Mouse (Mus musculus) v-Abl transformed pro-B cells (cell line): ENCODE results near the gene Tut1.
"Not testable (repeated sequence)": the region's sequence is repeated elsewhere in the genome, so short reads cannot be mapped to it uniquely, and the experiment has no call there.

Source experiments
- in situ Hi-C, 2 experiments: fragments of 400-800 bp; cut with MboI; formaldehyde crosslinking; loops; one replicate each; pipeline ENCODE4 v1.15.1; 2025; ENCODE audit not compliant: unreplicated experiment in 2 of 2

Gene Tut1

DNA sequence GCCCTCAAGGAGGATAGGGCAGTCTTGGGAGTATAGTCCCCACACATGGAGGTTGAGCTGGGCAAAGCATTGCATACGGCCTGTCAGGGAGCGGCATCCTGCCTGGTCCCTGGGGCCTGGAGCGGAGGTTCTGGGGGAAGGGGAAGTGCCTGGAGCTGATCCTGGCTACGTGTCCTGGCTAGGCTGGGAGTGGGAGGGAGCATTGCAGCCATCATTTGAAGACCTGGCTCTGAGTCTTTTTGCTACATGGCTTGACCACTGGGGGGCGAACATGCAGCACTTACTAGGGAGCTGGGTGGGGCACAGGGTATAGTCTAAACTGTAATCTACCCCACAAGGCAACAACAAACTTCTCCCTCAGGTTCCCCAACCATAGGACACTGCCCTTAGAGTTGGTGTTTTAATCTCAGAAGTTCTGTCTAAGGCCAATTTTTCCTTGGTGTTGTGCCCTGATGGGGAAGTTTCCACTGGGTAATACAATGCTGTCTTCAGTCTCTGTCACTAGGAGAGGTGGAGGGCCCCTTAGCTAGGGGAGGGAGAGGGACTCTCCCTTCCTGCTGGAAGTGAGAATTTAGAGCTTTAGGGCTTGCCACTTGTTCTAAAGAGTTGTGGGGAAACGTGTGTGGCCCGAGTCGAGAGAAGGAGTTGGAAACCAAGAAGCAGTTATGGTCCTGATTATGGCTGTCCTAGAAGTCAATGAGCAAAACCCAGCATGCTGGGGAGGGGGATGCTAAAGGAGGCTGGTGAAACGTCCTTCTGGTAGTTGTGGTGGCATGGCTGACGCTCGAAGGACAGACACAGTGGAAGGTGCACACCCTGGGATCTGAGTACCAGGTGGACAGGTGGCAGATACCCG is 39.4 kb downstream of the Tut1 start:
- in situ Hi-C loops, result loop anchor here (5.0 to 25.0 kb wide), 2 partner anchors 84 to 431 kb away; no protein-coding TSS in a partner anchor

DNA sequence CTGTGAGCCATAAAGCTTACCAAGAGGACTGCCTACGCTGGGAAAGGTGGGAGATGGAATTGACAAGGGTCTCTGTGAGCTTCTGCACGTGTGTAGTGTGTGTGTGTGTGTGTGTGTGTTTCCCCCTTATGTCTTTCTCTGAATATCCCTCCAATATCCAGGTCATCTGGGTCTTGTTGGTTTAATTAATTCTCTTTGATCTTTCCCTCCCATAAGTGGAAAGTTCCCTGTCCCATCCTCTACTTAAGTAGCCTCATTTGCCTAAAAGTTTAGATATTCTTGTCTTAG is 39.9 kb downstream of the Tut1 start:
- in situ Hi-C loops, result loop anchor here (5.0 to 25.0 kb wide), 2 partner anchors 84 to 431 kb away; no protein-coding TSS in a partner anchor

DNA sequence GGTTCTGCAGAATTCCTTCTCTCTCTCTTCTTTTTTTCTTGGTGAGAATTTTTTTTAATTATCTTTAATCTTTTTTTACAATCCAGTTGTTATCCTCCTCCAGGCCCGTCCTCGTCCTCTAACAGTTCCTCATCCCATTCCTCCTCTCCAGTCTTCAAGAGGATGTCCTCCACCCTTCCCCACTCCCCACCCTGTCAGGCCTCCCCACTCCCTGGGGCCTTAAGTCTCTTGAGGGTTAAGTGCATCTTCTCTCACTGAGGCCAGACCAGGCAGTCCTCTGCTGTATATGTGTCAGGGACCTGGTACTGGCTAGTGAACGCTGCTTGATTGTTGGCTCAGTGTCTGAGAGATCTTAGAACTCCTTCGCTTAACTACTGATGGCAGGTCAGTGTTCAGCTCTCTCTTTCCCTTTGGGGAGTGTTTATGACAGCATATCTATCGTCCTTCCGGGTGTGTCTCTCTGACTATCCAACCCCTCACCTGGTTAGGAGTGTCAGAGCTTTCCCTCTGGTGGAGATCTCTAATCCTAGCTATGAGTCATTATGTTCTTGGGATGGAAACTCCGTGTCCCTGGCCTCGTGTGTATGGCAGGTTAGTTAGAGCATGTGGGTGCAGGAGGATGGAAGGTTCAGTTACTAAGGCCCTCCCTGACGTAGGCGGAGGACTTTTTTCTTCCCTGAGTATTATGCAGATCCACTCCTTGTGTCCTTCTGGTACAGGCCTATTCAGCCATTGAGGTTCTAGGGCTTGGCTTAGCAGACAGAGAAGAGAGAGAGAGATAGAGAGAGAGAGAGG is 41.4 kb downstream of the Tut1 start:
- in situ Hi-C loops, result loop anchor here (5.0 to 25.0 kb wide), 2 partner anchors 82 to 433 kb away; no protein-coding TSS in a partner anchor

DNA sequence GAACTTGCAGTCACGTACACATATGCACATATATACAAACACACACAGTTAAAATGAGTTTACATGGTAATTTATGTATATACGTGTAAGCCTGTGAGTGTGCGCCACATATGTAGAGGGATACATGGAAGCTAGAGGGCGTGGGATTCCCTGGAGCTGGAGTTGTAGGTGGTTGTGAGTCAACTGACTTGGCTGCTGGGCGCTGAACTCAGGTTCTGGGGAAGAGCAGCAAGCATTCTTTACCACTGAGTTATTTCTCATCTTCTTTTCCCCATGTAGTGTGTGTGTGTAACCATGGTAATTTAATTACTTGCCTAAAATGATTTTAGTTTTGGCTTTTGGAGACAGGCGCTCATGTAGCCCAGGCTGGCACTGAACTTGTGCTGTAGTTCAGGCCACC is 43.0 kb downstream of the Tut1 start:
- in situ Hi-C loops, result loop anchor here in 1 of 2 experiments (25.0 kb wide), 1 partner anchor 434 kb away; no protein-coding TSS in a partner anchor

DNA sequence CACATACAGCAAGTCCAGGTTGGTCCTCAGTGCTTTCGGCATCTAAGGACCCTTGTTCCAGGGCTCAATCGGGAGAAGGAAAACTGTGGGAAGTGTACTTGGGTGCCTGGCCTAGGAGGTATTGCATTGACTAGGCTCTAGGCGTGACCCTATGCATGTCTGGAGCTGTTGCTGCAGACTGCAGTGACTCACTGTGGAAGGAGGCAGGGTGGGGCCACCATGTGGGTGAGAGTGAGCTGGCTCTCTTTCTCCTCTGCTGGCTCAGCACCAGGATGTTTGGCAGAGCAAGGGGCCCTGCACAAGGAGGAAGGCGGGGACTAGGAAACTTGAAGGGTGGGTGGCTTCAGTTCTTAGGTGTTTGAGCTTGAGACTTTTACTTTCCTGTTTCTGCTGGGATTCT is 43.9 kb downstream of the Tut1 start:
- in situ Hi-C loops, result loop anchor here in 1 of 2 experiments (25.0 kb wide), 1 partner anchor 435 kb away; no protein-coding TSS in a partner anchor

DNA sequence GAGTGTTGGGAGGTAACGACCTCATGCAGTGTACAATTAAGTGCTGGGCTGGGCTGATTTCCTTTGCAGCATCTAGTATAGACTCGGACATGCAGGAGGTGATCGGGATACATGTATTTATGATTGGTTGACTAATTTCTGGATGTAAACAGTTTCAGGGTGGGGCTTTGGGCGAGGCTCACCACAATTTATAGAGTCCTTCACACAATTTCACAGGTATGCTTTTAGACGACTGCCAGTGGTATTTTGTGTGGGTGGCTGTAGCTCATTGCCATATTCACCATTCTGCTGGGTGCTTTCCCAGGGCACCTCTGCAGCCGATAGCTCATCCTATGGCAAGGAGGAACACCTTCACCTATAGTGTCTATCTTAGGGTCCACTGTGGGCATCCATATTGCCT is 44.9 kb downstream of the Tut1 start:
- in situ Hi-C loops, result loop anchor here in 1 of 2 experiments (25.0 kb wide), 1 partner anchor 436 kb away; no protein-coding TSS in a partner anchor

DNA sequence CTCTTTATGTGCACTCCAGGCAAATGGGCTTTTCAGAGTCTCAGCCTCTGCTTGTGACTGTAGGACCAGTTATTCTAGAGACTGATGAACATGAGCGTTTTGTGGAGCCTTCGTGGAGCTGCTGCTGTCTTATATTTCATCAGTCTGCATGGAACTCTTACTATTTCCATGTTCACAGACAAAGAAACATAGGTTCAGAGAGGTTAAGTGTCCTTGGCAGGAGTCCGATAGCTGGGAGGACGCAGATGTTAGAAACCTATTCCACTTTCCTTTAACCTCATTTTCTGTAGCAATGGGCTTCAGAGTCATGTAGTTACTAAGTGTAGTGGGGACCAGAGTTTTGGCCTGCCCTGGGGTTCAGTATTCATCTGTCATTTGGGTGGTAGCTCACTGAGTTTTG is 45.6 kb downstream of the Tut1 start:
- in situ Hi-C loops, result loop anchor here in 1 of 2 experiments (25.0 kb wide), 1 partner anchor 437 kb away; no protein-coding TSS in a partner anchor

DNA sequence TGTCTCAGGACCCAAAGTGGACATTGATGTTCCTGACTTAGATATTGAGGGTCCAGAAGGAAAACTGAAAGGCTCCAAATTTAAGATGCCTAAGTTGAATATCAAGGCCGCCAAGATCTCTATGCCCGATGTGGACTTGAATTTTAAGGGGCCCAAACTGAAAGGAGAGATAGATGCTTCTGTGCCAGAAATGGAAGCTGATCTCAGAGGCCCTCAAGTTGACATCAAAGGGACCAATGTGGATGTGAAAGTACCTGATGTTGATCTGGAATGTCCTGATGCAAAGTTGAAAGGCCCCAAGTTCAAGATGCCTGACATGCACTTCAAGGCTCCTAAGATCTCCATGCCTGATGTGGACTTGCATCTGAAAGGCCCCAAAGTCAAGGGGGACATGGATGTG is 53.3 kb downstream of the Tut1 start:
- in situ Hi-C loops, result not testable (repeated sequence)
